Mouse (Mus musculus) ES-Bruce4 (cell line): ENCODE data around the gene Clcn2.

ENCODE experiments used
- CTCF ChIP-seq: IDR thresholded peaks from one replicate; pipeline ENCODE4 v1.8.1; 2011; ENCODE audit warnings: low read depth, low read length
- EP300 ChIP-seq: IDR thresholded peaks from 2 replicates; pipeline ENCODE4 v1.6.1; 2011; ENCODE audit warnings: low read depth, low read length; ENCODE audit not compliant: insufficient read depth
- POLR2A ChIP-seq: IDR thresholded peaks from one replicate; pipeline ENCODE4 v1.8.1; 2011; ENCODE audit warnings: low read length; ENCODE audit not compliant: insufficient read depth

GRCm38 (mm10) chr16:20730293-20730711, 12.8 kb upstream of the Clcn2 start:
- TF ChIP-seq CTCF (no peak), EP300 (no peak), POLR2A (no peak)
